Mouse (Mus musculus) fibroblast of lung, adult 2 months (primary cell): ENCODE data around the gene Bsg.
"Not testable (repeated sequence)": the region's sequence is repeated elsewhere in the genome, so short reads cannot be mapped to it uniquely, and the experiment has no call there.

Experiments used
- DNase-seq: peaks from one replicate; pipeline ENCODE4 v3.0.0-alpha.2; 2011; ENCODE audit warnings: low read depth

Bsg gene

DNA sequence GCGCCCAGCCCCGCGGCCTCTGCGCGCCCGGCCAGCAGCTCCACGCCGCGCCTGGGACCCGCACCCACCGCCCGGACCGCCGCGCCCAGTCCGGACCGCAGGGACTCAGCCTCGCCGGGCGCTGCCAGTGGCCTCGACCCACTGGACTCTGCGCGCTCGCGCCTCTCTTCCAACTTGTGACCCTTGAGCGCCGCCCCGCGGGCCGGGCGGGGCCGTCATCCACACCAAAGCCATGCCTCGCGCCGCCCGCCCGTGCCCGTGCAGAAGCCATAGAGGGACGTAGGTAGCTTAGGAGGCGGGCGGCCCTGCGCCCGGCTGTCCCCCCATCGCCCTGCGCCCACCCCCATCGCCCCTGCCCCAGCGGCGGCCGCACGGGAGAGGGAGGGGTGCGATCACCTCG lies 31.1 kb downstream of the Bsg start:
- DNase-seq, result no peak

DNA sequence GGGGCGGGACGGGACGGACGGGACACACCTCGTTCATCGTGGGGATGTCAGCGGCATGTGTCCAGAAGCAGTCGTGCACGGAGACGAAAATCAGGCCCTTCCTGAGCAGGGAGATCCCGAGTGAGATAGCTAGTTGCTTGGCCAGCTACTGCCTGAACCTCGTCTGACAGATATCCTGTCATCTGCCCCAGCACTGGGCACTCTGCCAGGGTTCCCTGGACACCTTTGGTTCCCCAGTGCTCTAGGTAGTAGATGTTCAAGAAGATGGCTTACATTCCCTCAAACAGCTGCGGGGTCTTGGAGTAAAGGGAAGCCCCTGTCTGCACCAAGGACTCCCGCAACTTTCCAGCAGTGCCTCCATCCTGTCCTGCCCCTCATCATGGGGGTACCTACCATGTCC lies 32.4 kb downstream of the Bsg start:
- DNase-seq, result no peak

DNA sequence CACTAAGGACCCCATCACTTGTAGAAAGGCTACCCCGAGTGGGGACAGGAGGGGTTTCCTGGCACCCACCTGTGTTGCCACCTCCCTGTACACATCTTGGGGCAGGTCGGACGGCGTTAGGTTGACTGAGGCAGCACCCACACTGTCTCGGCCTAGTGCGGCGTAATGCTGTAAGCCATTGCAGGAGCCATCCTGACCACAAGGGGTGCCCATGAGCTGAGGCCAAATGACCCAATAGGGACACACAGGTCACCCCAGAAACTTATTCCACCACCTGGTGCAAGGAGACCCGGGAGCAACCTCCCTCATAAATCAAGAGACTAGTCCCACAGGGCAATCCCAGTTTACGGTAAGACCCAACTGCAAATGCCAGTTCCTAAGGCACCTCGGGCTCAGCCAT lies 34.0 kb downstream of the Bsg start:
- no peak for DNase-seq

DNA sequence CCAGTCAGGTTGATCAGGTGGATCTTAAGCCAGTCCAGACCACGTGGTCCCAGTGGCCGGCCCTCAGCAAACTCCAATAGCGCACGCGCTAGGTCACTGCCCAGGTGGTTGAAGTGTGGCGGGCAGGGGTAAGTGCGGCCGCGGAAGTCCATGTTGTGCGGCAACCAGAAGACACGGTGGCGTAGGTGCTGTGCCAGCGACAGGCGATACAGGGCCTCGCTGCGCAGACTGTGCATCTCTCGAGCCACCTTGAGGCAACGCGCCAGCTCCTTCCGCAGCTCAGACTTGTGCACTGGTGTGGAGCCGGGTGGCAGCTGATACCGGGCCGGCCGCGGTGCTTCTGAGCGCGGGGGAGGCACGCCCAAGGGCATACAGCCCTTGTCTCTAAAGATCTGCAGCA lies 34.9 kb downstream of the Bsg start:
- no peak for DNase-seq

DNA sequence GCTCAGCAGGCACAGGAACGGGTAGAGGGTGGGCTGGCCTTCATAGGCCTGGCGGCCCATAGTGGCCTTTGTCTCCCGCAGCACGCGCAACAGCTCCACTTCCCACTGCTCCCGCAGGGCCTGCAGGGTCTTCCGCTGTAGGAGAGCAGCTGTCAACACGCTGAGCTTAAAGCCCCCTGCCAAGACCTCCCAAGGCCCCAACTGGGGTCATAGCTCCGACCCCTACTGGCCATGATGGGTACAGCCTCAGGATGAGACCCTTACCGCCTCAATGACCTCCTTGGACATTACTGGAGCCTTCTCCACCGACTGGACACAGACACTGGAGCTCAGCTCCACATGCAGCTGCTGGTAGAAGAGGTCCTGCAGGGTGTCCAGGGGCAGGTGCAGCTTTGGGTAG lies 36.6 kb downstream of the Bsg start:
- DNase-seq, result no peak

DNA sequence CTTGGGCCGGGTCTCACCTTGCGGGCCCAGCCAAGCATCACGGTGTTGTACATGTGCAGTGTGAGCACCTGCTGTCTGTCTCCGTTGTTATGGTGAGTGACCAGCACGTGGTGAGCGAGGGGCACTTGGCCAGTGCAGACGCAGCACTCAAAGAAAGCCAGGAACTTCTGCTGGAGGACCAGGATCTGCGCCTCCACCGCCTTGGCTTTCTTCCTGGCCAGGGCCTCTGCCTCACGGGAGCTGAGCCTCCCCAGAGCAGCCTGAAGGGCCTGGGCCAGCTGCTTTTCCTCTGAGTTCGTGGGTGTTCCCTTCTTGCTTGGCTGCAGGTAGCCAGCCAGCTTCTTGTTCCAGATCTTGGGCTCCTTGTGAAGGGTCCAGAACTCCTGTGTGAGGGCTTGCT lies 38.9 kb downstream of the Bsg start:
- no peak for DNase-seq

DNA sequence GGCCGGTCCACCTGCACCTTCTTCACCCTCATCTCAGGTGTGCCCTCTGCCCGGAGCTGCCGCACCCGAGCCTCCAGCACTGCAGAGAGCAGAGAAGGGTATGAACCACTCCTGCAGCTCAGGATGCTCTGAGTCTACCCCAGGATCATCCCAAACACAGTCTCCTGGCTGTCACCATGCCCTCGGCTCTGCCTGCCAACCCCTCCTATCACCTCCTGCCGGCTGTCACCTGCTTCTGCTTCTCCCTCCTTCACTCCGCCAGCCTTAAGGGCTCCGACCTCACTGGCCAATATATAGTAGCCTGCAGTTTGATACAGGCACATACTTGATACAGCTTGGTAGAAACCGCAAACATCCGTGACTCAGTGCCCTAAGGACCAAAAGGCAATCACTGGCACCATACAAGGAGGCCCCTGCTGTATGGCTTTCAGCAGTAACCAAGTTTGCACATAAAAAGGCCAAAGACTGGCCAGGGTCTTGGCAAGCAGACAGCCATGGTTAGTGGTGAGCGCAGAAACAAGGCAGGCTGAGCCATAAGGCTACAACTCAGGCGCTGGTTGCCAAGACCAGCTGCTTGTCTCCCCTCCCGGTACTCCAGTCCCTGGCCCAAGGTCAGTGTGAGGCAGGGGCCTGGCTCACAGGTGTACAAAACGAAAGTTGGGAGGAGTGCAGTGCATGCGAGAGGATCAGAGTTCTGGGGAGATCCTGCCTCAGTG lies 39.5 kb downstream of the Bsg start:
- DNase-seq, result no peak

DNA sequence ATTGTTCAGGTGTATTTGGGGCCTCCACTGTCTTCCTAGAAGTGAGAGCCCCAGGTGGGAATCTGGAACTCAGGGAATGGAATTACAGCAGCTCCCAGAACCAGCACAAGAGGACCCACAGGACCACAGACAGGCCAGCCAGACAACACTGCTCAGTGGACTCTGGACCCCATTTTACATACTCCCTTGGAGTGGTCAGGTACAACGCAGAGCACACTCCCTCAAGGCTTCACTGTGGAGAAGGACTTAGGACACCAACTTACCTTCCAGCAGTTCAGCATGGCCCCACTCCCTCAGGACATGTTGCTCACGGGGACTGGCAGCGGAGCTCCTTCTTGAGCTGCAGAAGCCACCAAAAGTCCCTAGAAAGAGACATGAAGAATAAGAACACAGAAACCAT lies 41.1 kb downstream of the Bsg start:
- DNase-seq, result no peak

DNA sequence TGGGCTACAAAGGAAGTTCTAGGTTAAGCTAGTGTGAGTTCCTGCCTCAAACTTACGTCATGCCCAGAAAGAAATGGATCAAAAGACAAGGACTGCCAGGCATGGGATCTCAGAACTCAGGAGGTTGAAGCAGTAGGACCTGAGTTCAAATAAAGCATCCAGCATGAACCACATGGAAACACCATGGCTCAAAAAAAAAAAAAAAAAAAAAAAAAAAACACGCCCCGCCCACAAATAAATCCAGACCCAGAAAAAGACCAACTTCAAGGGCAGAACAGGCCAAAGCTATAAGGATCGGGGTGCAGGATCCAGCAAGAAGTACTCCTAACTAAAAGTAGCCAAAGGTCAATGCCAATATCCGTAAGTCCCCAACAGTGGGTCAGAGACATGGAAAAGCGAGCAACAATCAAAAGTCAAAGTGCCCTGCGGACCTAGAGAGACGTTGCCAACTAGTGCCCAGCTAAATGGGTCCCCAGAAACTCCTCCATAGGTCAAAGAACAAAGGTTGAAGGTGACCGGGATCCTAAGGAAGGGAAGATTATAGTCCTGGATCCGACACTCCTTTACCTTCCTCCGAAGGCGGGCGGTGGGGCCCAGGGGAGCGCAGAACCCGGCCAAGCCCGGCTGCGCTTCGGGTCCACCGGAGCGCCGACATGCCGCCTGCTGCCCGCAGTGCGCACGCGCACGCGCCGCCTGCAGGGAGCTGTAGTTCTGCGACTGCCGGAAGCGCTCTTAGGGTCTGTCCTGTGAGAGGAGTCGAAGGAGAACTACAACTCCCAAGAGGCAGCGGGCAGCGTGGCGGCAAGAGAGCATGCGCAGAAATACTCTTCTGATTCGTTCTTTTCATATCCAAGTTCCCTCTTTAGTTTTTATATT lies 41.8 kb downstream of the Bsg start, which contains the start of gene Polrmt:
TSS of gene Polrmt (minus strand) at position 684 of the 876 bp plus-strand sequence.
- peak; percentile 98 for DNase-seq

DNA sequence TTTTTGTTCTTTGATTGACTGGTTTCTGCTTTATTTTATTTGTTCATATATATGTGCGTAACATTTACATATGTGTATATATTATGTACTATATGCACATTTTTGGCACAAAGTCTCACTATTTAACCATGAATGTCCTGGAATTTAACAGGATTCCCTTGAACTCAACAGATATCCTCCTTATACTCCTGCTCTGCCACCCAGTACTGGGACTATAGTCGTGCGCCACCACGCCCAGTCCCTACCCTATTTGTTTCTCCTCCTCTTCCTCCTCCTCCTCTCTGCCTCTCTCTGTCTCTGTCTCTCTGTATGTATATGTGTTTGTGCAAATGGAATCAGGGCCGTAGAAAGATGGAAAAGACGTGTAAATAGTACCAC lies 42.5 kb downstream of the Bsg start:
- no peak for DNase-seq

DNA sequence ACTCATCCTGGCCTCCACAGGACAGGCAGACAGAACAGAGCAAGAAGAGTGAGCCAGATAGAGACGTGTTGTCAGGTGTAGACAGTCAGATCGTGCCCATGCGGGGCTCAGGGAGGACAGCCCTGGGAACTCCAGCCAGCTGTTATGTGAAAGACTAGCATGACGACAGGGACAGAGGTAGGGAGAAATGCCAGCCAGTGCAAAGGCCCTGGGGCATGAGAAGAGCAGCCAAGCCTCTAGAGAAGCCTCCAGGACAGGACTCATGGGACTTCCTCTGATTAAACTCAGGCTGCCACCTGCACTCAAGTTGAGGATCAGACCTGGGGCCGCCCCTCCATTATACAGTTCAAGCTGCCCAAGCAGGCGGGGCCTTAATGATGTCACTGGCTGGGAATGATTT lies 44.2 kb downstream of the Bsg start:
- no peak for DNase-seq

DNA sequence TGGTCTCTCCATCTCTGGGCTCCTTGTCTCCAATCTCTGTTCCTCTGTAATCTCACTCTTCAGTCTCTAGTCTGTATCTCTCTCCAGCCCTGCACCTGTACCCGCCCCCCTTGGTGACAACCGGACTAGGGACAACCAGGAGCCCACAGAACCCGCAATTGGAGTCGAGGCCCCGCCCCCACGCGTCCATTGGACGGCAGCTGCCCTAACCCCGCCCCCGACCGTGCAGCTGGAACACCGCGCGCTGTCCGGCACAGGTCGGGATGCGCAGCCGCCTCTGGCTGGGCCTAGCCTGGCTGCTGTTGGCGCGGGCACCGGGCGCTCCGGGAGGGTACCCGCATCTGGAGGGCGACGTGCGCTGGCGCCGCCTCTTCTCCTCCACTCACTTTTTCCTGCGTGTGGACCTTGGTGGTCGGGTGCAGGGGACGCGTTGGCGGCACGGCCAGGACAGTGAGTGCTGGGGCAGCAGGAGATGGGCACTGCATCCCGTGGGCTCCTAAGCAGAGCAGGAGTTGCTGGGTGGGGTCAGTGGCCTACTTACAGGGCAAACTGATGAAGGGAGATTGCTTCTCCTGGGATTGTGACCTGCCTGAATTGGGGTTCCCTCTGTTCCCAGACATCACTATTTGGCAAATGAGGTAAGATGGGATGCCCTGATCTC lies 50.7 kb downstream of the Bsg start, which contains the start of gene Fgf22:
TSS of gene Fgf22 (plus strand) at position 221 of the 661 bp plus-strand sequence.
- no peak for DNase-seq

DNA sequence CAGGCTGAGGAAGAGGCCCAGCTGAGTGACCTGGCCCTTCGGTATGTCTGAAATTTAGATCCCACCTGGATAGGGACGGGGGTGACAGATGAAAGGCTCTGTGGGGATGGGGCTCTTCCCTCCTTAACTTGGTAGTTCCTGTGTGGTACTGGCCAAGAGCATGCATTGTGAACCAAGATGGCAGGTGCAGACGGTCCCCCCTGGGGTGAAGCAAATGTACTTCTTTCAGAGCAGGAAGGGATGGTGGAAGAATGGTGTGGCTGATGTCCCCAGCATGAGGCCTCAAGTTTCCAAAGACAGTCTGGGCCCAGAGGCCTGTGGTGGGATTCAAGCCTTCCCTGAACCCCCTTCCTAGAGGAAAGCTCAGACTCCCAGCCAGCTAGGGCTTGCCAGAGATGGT lies 51.6 kb downstream of the Bsg start:
- DNase-seq, result no peak

DNA sequence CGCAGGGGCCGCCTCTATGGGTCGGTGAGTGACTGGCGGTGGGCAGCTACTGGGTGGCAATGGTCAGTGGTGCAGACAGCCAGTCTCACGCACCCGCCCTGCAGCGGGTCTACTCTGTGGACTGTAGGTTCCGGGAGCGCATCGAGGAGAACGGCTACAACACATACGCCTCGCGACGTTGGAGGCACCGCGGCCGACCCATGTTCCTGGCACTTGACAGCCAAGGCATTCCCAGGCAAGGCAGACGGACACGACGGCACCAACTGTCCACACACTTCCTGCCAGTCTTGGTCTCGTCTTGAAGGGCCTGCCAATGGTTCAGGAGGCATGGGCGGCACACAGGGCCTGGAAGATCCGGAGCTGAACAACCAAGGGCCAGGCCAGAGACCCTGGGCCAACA lies 52.4 kb downstream of the Bsg start:
- no peak for DNase-seq

DNA sequence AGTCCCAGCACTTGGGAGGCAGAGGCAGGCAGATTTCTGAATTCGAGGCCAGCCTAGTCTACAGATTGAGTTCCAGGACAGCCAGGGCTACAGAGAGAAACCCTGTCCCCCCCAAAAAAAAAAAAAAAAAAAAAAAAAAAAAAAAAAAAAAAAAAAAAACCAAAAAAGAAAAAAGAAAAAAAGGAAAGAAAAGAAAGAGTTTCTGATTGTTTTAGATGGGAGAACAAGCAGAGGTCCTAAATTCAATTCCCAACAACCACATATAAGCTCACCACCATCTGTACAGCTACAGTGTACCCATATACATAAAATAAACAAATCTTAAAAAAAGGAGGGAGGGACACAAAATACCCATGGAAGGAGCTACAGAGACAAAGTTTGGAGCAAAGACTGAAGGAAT lies 55.4 kb downstream of the Bsg start:
- DNase-seq, result not testable (repeated sequence)

DNA sequence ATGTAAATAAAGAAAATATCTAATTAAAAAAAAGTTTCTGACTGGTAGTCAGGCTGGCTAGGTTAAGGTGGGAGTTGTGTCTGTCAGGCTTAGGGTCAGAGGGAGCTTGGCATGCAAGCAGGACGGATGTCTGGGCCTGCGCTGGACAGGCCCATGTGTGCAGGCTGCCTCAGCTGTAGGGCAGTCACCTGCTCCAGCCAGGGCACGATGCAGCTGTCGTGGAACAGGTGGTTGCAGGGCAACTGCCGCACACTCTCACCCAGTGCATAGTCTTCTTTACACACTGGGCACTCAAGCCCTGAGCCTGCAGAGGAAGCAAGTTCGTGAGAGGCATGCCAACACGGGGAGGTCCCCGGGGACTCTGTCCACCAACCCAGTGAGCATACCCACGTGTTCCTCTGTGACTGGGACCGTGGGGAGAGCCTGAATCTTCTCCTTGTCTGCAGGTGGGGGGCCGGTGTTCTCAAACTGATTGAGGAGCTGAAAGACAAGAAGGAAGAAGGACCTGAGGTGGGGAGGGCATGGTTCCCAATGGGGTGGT lies 56.4 kb downstream of the Bsg start:
- no peak for DNase-seq
